Mouse (Mus musculus) stomach, embryonic 14.5 days (tissue): Measurements from ENCODE around the gene Ndufa12. TPM values are rescaled to one million over a fixed set of nuclear protein-coding genes. Genes with fewer than 3 reads are reported as not detected.

ENCODE experiments used
- ATAC-seq: fragments of 200-750 bp; cut with Nextera tagmentation; 2 replicates; pipeline ENCODE4 v1.8.0; 2017; ENCODE audit warnings: low read depth, moderate TSS enrichment; ENCODE audit not compliant: insufficient number of reproducible peaks, insufficient read depth, low FRiP score
- H3K27ac ChIP-seq: fragments of 300-500 bp; sonication (generic); 2 replicates; pipeline ENCODE4 v1.5.1; 2014; ENCODE audit warnings: mild to moderate bottlenecking, low read length, moderate library complexity, mixed read lengths
- H3K27me3 ChIP-seq: fragments of 300-500 bp; sonication (generic); 2 replicates; pipeline ENCODE4 v1.6.1; 2014; ENCODE audit warnings: low read length, control low read depth, mixed read lengths; ENCODE audit not compliant: control insufficient read depth, insufficient read depth
- H3K36me3 ChIP-seq: fragments of 300-500 bp; sonication (generic); 2 replicates; pipeline ENCODE4 v1.6.1; 2014; ENCODE audit warnings: mild to moderate bottlenecking, control low read depth, low read length, moderate library complexity, mixed read lengths; ENCODE audit not compliant: control insufficient read depth, insufficient read depth
- H3K4me1 ChIP-seq: fragments of 300-500 bp; sonication (generic); 2 replicates; pipeline ENCODE4 v1.6.1; 2014; ENCODE audit warnings: low read length, control low read depth, mixed read lengths; ENCODE audit not compliant: control insufficient read depth, insufficient read depth
- H3K4me2 ChIP-seq: fragments of 300-500 bp; sonication (generic); replicated peaks from 2 replicates; pipeline ENCODE4 v1.6.1; 2014; ENCODE audit warnings: low read depth, low read length, control low read depth
- H3K4me3 ChIP-seq: fragments of 300-500 bp; sonication (generic); 2 replicates; pipeline ENCODE4 v1.5.1; 2014; ENCODE audit warnings: low read depth, low read length, control low read depth
- H3K9ac ChIP-seq: fragments of 300-500 bp; sonication (generic); replicated peaks from 2 replicates; pipeline ENCODE4 v1.6.1; 2014; ENCODE audit warnings: low read depth, mild to moderate bottlenecking, control low read depth, low read length, moderate library complexity, mixed read lengths
- H3K9me3 ChIP-seq: fragments of 300-500 bp; sonication (generic); 2 replicates; pipeline ENCODE4 v1.6.1; 2016; ENCODE audit warnings: low read depth, low read length, control low read depth; ENCODE audit not compliant: control insufficient read depth
- WGBS: fragments of 180-500 bp; shearing (Covaris S2); extraction: QIAGEN DNeasy Blood & Tissue Kit; methylation state at CpG from one replicate; pipeline ENCODE4 v1.1.7; 2014; 5-methylcytosine and 5-hydroxymethylcytosine counted together
- polyA plus RNA-seq: library from polyadenylated mRNA; unstranded; fragments of >200 nt; fragmentation: Nextera tagmentation; extraction: Ambion mirVana; gene quantifications from 2 replicates; pipeline ENCODE4 v1.2.1, GENCODE M21; 2014

Gene Ndufa12
- polyA plus RNA-seq, 1 experiment from 2014 or later = 430 TPM

DNA sequence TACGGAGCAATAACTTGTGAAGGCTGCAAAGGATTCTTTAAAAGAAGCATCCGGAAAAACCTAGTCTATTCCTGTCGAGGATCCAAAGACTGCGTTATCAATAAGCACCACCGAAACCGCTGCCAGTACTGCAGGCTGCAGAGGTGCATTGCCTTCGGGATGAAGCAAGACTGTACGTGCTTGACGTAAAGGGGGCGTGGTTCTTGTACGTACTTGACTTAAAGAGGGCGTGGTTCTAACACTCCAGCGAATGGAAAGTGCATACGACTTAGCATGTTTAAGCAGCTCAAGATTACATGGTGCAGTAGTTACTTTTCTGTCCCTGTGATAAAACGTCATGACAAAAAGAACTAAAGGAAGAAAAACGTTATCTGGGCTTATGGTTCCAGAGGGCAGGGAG, 33.1 kb upstream of the Ndufa12 start:
- H3K4me3 ChIP-seq = no peak overlapping the region
- H3K36me3 ChIP-seq = peaks cover 45% of the 10 kb centered on the region
- no peak overlapping the region for H3K9ac ChIP-seq
- H3K9me3 ChIP-seq = no peaks in the 10 kb centered on the region
- no peak overlapping the region for H3K4me2 ChIP-seq
- no peaks in the 10 kb centered on the region for H3K27me3 ChIP-seq
- no peak overlapping the region for H3K27ac ChIP-seq
- ATAC-seq = no peak
- 84% methylated on average over 16 of the region's 16 CpGs for WGBS
- H3K4me1 ChIP-seq = no peaks in the 10 kb centered on the region

DNA sequence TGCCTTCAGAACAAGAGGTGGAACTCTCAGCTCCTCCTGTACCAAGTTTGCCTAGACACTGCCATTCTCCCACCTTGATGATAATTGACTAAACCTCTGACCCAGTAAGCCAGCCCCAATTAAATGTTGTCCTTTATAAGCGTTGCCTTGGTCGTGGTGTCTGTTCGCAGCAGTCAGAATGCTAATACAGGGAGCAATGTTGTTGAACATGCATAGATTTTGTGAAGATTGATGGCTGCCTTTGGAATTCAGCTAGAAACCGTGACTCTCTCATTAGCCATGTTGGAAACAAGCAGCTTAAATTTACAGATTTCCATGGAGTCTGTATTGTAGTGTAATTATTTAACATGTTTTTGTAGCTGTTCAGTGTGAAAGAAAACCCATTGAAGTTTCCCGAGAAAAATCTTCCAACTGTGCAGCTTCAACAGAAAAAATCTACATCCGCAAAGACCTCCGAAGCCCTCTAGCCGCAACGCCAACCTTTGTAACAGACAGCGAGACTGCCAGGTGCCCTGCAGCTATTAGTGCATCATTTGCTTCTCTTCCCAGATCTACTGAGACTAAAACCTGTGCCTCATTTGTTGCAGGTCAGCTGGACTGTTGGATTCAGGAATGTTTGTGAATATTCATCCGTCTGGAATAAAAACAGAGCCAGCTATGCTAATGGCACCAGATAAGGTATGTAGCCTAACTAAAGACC, 31.3 kb upstream of the Ndufa12 start:
- ATAC-seq = no peak
- Histone ChIP-seq H3K4me2 (no peak overlapping the region), H3K36me3 (peaks cover 45% of the 10 kb centered on the region), H3K9me3 (no peaks in the 10 kb centered on the region), H3K9ac (no peak overlapping the region), H3K27me3 (no peaks in the 10 kb centered on the region), H3K4me3 (no peak overlapping the region), H3K27ac (no peak overlapping the region), H3K4me1 (no peaks in the 10 kb centered on the region)
- WGBS = 91% methylated on average over 11 of the region's 11 CpGs

DNA sequence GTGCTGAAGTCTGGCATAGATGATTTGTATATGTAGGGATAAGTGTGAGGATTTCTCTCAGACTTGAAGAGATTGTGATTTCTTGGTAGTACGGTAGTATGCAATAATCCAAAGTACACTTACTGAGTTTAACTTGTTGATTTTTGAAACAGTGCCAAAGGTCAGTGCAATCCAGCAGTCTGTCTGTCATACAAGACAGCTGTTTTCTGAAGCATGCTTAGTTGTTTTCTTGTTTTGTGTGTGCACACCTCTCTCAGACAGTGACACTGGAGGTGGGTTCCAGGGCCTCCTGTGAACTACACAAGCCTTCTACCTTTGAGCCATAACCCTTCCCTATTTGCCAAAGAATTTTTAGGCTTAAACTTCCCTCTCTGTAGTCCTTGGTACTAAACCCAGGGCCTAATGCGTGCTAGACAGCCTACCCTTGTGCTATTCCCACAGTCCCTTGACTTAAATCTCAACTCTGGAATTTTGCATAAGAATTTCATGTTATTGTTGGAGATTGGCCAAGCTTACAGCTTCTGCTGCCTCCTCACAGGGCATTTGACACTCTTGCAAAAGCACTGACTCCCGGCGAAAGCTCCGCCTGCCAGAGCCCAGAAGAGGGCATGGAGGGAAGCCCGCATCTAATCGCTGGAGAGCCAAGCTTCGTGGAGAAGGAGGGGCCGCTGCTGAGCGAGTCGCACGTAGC, 26.9 kb upstream of the Ndufa12 start:
- no peaks in the 10 kb centered on the region for H3K9me3 ChIP-seq
- peaks cover 48% of the 10 kb centered on the region for H3K36me3 ChIP-seq
- no peak overlapping the region for H3K9ac ChIP-seq
- no peaks in the 10 kb centered on the region for H3K27me3 ChIP-seq
- no peak for ATAC-seq
- H3K27ac ChIP-seq = no peak overlapping the region
- 46% methylated on average over 12 of the region's 12 CpGs for WGBS
- H3K4me2 ChIP-seq = no peak overlapping the region
- H3K4me3 ChIP-seq = no peak overlapping the region
- H3K4me1 ChIP-seq = no peaks in the 10 kb centered on the region

DNA sequence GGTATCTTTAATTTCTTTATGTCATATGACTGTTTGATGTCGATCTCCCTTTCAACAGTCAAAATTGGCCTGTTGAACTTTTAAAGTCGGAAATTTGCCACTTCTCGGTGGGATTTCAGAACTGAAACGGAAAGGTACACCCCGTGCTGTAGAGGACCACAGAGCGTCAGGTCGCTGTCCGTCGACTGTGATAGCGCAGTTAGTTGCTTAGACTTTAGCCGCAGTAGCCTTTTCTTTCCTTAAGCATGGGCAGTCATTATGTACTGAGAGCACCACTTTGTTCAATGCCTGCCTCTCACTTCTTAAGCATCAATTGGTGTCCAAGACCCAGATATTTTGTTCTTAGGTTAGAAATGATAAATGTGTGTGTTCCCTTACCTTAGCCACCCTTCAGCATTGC, 26.4 kb upstream of the Ndufa12 start:
- WGBS = 84% methylated on average over 11 of the region's 11 CpGs

DNA sequence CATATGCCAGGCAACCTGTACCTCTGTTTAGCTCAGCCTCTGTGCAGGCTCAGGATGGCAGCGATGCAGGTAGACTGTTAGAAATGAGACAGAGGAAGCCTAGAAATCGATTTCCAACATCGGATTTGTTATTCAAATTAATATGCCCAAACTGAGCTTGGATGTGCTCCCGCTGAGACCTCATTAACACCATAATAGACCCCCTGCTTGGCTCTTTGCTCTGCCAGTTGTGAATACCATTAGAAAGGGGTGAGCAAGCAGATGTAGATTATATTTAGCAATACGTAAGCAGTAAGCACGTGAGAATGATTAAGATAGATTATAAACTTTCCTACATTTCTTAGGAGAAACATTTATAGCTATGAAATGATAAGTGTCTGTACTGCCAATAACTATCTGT, 25.8 kb upstream of the Ndufa12 start:
- H3K4me3 ChIP-seq = no peak overlapping the region
- H3K4me1 ChIP-seq = no peaks in the 10 kb centered on the region
- ATAC-seq = no peak
- 81% methylated on average over 6 of the region's 6 CpGs for WGBS
- no peaks in the 10 kb centered on the region for H3K27me3 ChIP-seq
- no peaks in the 10 kb centered on the region for H3K9me3 ChIP-seq
- H3K36me3 ChIP-seq = peaks cover 42% of the 10 kb centered on the region
- H3K27ac ChIP-seq = no peak overlapping the region
- H3K4me2 ChIP-seq = no peak overlapping the region
- no peak overlapping the region for H3K9ac ChIP-seq

More for the DNA sequence above, 26.4 kb upstream of the Ndufa12 start:
- Histone ChIP-seq H3K9ac (no peak overlapping the region), H3K4me3 (no peak overlapping the region), H3K27me3 (no peaks in the 10 kb centered on the region), H3K27ac (no peak overlapping the region), H3K36me3 (peaks cover 47% of the 10 kb centered on the region), H3K4me2 (no peak overlapping the region), H3K4me1 (no peaks in the 10 kb centered on the region), H3K9me3 (no peaks in the 10 kb centered on the region)
- no peak for ATAC-seq

DNA sequence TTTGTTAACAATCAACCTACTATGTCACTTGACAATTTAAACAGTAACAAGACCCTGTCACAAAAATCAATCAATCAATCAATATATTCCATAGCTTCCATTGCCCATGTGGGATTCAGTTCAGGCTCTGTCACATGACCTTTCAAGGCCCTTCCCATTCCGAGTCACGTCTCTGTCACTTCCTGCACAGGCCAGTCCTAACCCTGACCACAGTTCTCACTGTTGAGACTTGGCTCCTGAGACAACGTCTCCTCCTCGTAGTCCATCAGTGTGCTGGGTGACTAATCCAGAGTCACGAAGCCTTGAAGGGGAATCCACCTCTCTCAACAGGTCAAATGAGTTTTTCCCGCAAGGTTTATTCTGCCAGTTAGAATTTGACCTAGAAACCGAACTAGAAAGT, 23.9 kb upstream of the Ndufa12 start:
- H3K4me1 ChIP-seq = no peaks in the 10 kb centered on the region
- ATAC-seq = no peak
- H3K4me2 ChIP-seq = no peak overlapping the region
- H3K36me3 ChIP-seq = peaks cover 26% of the 10 kb centered on the region
- no peaks in the 10 kb centered on the region for H3K9me3 ChIP-seq
- 85% methylated on average over 7 of the region's 7 CpGs for WGBS
- no peaks in the 10 kb centered on the region for H3K27me3 ChIP-seq
- H3K4me3 ChIP-seq = no peak overlapping the region
- no peak overlapping the region for H3K9ac ChIP-seq
- no peak overlapping the region for H3K27ac ChIP-seq

DNA sequence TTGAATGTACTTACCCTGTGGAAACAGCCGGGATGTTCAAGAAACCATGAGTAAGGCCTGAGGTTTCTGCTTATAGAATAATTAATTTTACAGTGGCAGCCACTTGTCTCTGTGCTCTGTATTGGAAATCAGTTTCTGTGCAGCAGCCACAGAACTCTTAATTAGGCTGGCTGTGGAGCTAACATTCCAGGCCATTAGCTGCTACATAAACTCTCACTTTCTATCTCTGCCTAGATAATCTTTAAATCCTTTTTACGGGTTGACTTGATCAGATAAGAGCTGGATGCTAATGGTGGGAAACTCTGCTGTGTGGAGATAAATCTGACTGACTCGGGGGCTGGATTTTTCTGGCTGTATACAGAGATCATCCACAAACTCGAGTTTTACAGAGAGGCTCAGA, 15.3 kb upstream of the Ndufa12 start:
- peaks cover 12% of the 10 kb centered on the region for H3K36me3 ChIP-seq
- H3K4me3 ChIP-seq = no peak overlapping the region
- no peaks in the 10 kb centered on the region for H3K27me3 ChIP-seq
- H3K4me1 ChIP-seq = no peaks in the 10 kb centered on the region
- H3K4me2 ChIP-seq = no peak overlapping the region
- no peaks in the 10 kb centered on the region for H3K9me3 ChIP-seq
- H3K9ac ChIP-seq = no peak overlapping the region
- no peak overlapping the region for H3K27ac ChIP-seq
- ATAC-seq = no peak
- WGBS = 56% methylated on average over 4 of the region's 4 CpGs

DNA sequence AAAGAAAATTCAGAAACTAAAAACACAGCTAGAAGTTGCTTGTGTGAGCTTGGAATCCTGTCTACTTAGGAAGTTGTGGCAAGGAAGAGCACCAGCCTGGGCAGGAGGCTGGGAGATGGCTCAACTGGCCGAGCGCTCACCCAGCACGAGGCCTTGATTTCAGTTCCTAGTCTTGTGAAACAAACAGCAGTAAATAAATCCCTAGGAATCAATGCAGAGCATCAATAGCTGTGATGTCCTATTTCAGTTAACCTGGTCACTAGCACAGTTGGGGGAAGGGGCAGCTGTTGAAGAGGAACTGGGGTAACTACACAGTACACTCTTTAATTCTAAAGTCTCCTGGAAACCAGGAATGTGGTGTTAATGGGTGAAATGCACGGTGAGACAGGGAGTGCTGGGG, 6.5 kb downstream of the Ndufa12 start:
- Histone ChIP-seq H3K4me1 (no peaks in the 10 kb centered on the region), H3K27me3 (no peaks in the 10 kb centered on the region), H3K9ac (no peak overlapping the region), H3K4me3 (no peak overlapping the region), H3K36me3 (peaks cover 43% of the 10 kb centered on the region), H3K27ac (no peak overlapping the region), H3K9me3 (no peaks in the 10 kb centered on the region), H3K4me2 (no peak overlapping the region)
- 88% methylated on average over 4 of the region's 4 CpGs for WGBS
- no peak for ATAC-seq
